Mouse (Mus musculus) lung, postnatal 0 days (tissue): ENCODE measurements around the gene Camta1.

Experiments
- CTCF ChIP-seq: IDR thresholded peaks from 2 replicates; pipeline ENCODE4 v1.5.1; 2016; ENCODE audit warnings: antibody characterized with exemption, mild to moderate bottlenecking
- EP300 ChIP-seq: IDR thresholded peaks from 2 replicates; pipeline ENCODE4 v1.6.1; 2016; ENCODE audit warnings: antibody characterized with exemption, mild to moderate bottlenecking, control low read depth

GRCm38 (mm10) chr4:151372855-151373566 lies 488.7 kb downstream of the Camta1 start:
- no peak for TF ChIP-seq CTCF
- TF ChIP-seq EP300 = no peak
